Comparison of ENCODE assay signal across 11 mouse cellular contexts in genomic region chr4:66828163-66828668, GRCm38 (mm10). TPM values are rescaled to one million over a fixed set of nuclear protein-coding genes. Genes with fewer than 3 reads are reported as not detected.
A peak's percentile ranks its signal among the peaks of the same experiment; 100 is the strongest.
DNase-seq lines count a peak whose midpoint lies in the region; ATAC-seq and TF ChIP-seq lines count a peak whose summit lies in the region.
"Had no signal": no experiment of that assay in that cellular context is flagged by ENCODE, and none has a peak within 500 bp of the region (broad histone marks: within the 10 kb centered on the region; RNA-seq: fewer than 3 reads in every experiment).

No protein-coding gene starts in this region.

- peak overlapping the region; percentile 35; the same call in 1 of the 2 replicates for H3K4me2 ChIP-seq in lung, embryonic 15.5 days
- H3K4me2 ChIP-seq in embryonic facial prominence, embryonic 13.5 days, result peak overlapping the region; percentile 39

- no peak for DNase-seq in lung, postnatal 4 days
- DNase-seq in hindlimb bud, embryonic 11.5 days (ENCODE audit: extremely low spot score, low read depth, low spot score), result peak; percentile 14
- no peak for DNase-seq in right cerebral cortex, postnatal 4 days
- DNase-seq in adrenal gland, postnatal 4 days (ENCODE audit: low spot score in 2 of 2), result no peak
- no peak for DNase-seq in embryo, embryonic 11 days
- DNase-seq: right cerebral cortex, adult 18-20 months had no signal

- ATAC-seq in lung, embryonic 15.5 days (ENCODE audit: borderline replicate concordance, extremely low read depth, low FRiP score, low TSS enrichment), result no peak
- peak; percentile 59; the same call in 1 of the 2 replicates for ATAC-seq in embryonic facial prominence, embryonic 13.5 days (ENCODE audit: insufficient number of reproducible peaks, insufficient read depth, low FRiP score, low TSS enrichment, low read depth)

- no peaks in the 10 kb centered on the region for H3K27me3 ChIP-seq in lung, embryonic 15.5 days
- no peaks in the 10 kb centered on the region for H3K27me3 ChIP-seq in embryonic facial prominence, embryonic 13.5 days
- H3K27me3 ChIP-seq: hindbrain, embryonic 15.5 days had no signal

- no peak for TF ChIP-seq POLR2A in olfactory bulb, adult 2 months (IDR thresholded peaks at IDR 0.05; ENCODE audit: insufficient read depth, low read depth, low read length)

- WGBS in lung, embryonic 15.5 days, result 54% methylated on average over 6 of the region's 6 CpGs
- WGBS in embryonic facial prominence, embryonic 13.5 days, result 37% methylated on average over 6 of the region's 6 CpGs
- WGBS in olfactory bulb, adult 2 months, result 36% methylated on average over 6 of the region's 6 CpGs

- no peaks in the 10 kb centered on the region for H3K36me3 ChIP-seq in lung, embryonic 15.5 days
- H3K36me3 ChIP-seq in embryonic facial prominence, embryonic 13.5 days, result no peaks in the 10 kb centered on the region
- H3K36me3 ChIP-seq: hindbrain, embryonic 15.5 days; midbrain, embryonic 10.5 days had no signal

- H3K9ac ChIP-seq in lung, embryonic 15.5 days, result no peak overlapping the region
- H3K9ac ChIP-seq in embryonic facial prominence, embryonic 13.5 days, result no peak overlapping the region; the same call in 1 of the 2 replicates
- H3K9ac ChIP-seq: hindbrain, embryonic 15.5 days had no signal

- H3K4me1 ChIP-seq in lung, embryonic 15.5 days, result peaks cover 5% of the 10 kb centered on the region; the same call in 1 of the 2 replicates
- H3K4me1 ChIP-seq in embryonic facial prominence, embryonic 13.5 days, result peaks cover 12% of the 10 kb centered on the region; the same call in 1 of the 2 replicates
- peaks cover 8% of the 10 kb centered on the region for H3K4me1 ChIP-seq in olfactory bulb, adult 2 months (ENCODE audit: control insufficient read depth, insufficient read depth, low read length)
- H3K4me1 ChIP-seq: hindbrain, embryonic 15.5 days; midbrain, embryonic 10.5 days had no signal

- H3K4me3 ChIP-seq in lung, embryonic 15.5 days, result peak overlapping the region; percentile 1; the same call in 1 of the 2 replicates
- H3K4me3 ChIP-seq in embryonic facial prominence, embryonic 13.5 days, result peak overlapping the region; percentile 13
- H3K4me3 ChIP-seq in olfactory bulb, adult 2 months (ENCODE audit: insufficient read depth, low read depth, low read length), result no peak overlapping the region
- H3K4me3 ChIP-seq: hindbrain, embryonic 15.5 days; midbrain, embryonic 10.5 days had no signal

- H3K9me3 ChIP-seq in lung, embryonic 15.5 days, result no peaks in the 10 kb centered on the region
- H3K9me3 ChIP-seq in embryonic facial prominence, embryonic 13.5 days, result no peaks in the 10 kb centered on the region
- H3K9me3 ChIP-seq: hindbrain, embryonic 15.5 days; midbrain, embryonic 10.5 days had no signal

- TF ChIP-seq CTCF in olfactory bulb, adult 2 months (IDR thresholded peaks at IDR 0.05; ENCODE audit: insufficient read depth, low read depth, low read length), result no peak

- peak overlapping the region; percentile 68 for H3K27ac ChIP-seq in lung, embryonic 15.5 days
- H3K27ac ChIP-seq in embryonic facial prominence, embryonic 13.5 days, result peak overlapping the region; percentile 72
- peak overlapping the region; percentile 82; the same call in 1 of the 2 replicates for H3K27ac ChIP-seq in olfactory bulb, adult 2 months (ENCODE audit: insufficient read depth, low read depth, low read length)
- H3K27ac ChIP-seq: hindbrain, embryonic 15.5 days; midbrain, embryonic 10.5 days had no signal

RNA-seq across cellular contexts. Expression of gene Tlr4, which starts 0.8 kb away (rescaled TPM):
- 1.3 and 1.7 TPM in 2 replicates for polyA plus RNA-seq in lung, embryonic 15.5 days (2015; fragmentation: Nextera tagmentation; extraction: Ambion mirVana)
- polyA plus RNA-seq in embryonic facial prominence, embryonic 13.5 days (2015; fragmentation: Nextera tagmentation; extraction: Ambion mirVana), result 0.86 and 1.1 TPM in 2 replicates
- polyA plus RNA-seq in olfactory bulb, adult 2 months (2012; ENCODE audit: insufficient read depth, insufficient read length, low replicate concordance, missing spikeins), result not detected in 2 replicates
- total RNA-seq in adrenal gland, postnatal 4 days (2021), result 1 to 10 TPM; 5.1 to 6.3 TPM
